Mouse (Mus musculus) spleen, adult 2 months (tissue): ENCODE results near the gene Ctbp1.

Experiments
- CTCF ChIP-seq: fragments of 200-500 bp; IDR thresholded peaks from 2 replicates; pipeline ENCODE4 v1.5.1; 2011; ENCODE audit warnings: mild to moderate bottlenecking, inconsistent platforms; ENCODE audit not compliant: insufficient read depth, insufficient read length, insufficient replicate concordance; ENCODE audit errors: extremely low read depth
- POLR2A ChIP-seq: fragments of 200-500 bp; IDR thresholded peaks from 2 replicates; pipeline ENCODE4 v1.6.1; 2011; ENCODE audit warnings: low read depth, low read length, inconsistent platforms

GRCm38 (mm10) chr5:33239934-33240333, 34.9 kb downstream of the Ctbp1 start:
- TF ChIP-seq POLR2A, result no peak
- no peak for TF ChIP-seq CTCF
